Mouse (Mus musculus) right cerebral cortex, adult 18-20 months (tissue): ENCODE measurements at regions not wholly inside any gene's neighbourhood (a gene's known extent, or its start where the extent isn't known, plus 50 kb on each side); places are given as distances from the start of the nearest gene placed in this dataset.
A peak's percentile ranks its signal among the peaks of the same experiment; 100 is the strongest.

Experiments
- DNase-seq: peaks from one replicate; pipeline ENCODE4 v3.0.0; 2022; ENCODE audit warnings: mixed read lengths

DNA sequence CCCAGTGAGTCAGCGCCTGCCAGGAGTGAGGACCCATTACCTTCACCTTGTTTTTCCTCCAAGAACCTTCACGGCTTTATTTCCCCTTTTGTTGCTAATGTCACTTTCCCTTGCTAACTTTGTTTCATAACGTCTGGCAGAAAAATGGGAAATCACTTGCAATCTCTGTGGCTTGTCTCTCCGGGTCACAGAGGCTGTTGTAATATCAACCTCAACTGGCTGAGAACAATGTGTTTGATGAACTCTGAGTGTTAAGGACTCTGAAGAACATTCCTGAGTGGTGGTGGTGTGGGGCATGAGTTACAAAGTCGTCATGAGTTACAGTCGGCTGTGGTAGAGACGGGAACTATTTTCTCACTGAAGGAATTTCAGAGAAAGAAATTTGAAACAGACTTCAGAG lies 53.2 kb upstream of the Rgs5 start:
- no peak for DNase-seq

- DNase-seq: peak; percentile 7
These were observed 60.8 kb upstream of the Rgs5 start for GRCm38 (mm10) chr1:169594470-169594869.

- DNase-seq: no peak
These were observed 55.1 kb upstream of the Nuf2 start for GRCm38 (mm10) chr1:169586361-169586760.

DNA sequence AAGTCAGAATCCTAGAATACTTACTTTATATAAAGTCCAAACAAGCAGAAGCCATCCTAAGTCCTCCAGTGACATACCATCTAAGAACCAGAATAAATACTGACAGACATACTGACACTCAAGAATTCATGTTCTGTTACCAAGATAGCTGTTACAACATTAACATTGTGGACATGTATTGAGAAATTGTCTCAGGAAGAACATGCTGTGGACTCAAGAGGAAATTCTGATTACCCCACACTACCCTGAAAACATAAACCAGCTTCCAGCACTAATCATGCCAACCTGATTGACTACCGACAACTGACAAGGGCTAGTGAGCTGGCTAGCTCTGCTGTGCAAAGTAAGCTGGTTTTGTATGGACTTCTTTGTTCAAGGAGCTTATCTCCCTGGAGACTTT lies 51.1 kb upstream of the Nuf2 start:
- no peak for DNase-seq
